Mouse (Mus musculus): ENCODE results near the gene Rreb1.

DNA sequence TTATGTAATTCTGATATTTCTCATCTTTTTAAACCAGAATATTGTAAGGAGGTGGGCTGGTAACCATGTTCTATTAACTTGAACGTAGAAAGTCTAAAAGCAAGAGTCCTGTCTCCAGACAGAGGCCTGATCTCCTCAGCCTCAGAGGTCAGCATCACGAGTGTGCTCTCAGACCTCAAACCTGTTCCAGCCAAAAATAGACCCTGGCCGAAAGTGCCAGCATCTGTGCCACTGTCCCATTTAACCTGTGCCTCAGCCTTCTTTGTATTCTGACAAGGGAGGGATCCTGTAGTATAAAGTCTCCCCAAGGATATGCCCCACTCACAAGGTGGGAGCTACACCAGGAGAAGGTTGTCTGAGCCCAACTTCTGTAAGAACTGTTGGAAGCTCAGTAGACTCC, 148.2 kb downstream of the Rreb1 start:
- TF ChIP-seq CTCF (IDR thresholded peaks at IDR 0.05) (no peak), EP300 (IDR thresholded peaks at IDR 0.05) (no peak)

Data from lung, postnatal 0 days (tissue).